Mouse (Mus musculus) spleen, adult 2 months (tissue): ENCODE data around the gene Gm37240.

Experiments used
- CTCF ChIP-seq: fragments of 200-500 bp; IDR thresholded peaks from 2 replicates; pipeline ENCODE4 v1.5.1; 2011; ENCODE audit warnings: mild to moderate bottlenecking, inconsistent platforms; ENCODE audit not compliant: insufficient read depth, insufficient read length, insufficient replicate concordance; ENCODE audit errors: extremely low read depth
- POLR2A ChIP-seq: fragments of 200-500 bp; IDR thresholded peaks from 2 replicates; pipeline ENCODE4 v1.6.1; 2011; ENCODE audit warnings: low read depth, low read length, inconsistent platforms

- TF ChIP-seq CTCF = no peak
- no peak for TF ChIP-seq POLR2A
Observed at GRCm38 (mm10) chr3:85880687-85881086, 6.6 kb downstream of the Gm37240 start.
